Mouse (Mus musculus): ENCODE measurements at regions not wholly inside any gene's neighbourhood (a gene's known extent, or its start where the extent isn't known, plus 50 kb on each side); places are given as distances from the start of the nearest gene placed in this dataset.

DNA sequence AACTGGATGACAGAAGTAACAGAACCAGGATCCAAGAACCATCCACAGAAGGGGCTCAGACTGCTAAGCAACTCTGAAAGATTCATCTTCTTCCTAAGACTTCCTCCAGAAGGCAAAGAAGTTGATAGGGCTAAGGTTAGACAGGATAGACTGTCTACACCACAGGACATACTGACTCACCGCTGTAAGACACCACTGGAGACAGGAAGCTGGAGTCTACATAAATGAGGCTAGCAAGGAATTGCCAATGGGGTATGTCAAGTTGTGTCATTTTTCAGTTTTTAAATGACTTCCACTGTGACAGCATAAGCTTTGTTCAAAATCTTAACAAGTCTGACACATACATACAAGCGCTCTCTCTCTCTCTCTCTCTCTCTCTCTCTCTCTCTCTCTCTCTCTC, 645.4 kb upstream of the Gm10131 start:
- no peak for DNase-seq (ENCODE audit: low spot score in 2 of 2)

DNA sequence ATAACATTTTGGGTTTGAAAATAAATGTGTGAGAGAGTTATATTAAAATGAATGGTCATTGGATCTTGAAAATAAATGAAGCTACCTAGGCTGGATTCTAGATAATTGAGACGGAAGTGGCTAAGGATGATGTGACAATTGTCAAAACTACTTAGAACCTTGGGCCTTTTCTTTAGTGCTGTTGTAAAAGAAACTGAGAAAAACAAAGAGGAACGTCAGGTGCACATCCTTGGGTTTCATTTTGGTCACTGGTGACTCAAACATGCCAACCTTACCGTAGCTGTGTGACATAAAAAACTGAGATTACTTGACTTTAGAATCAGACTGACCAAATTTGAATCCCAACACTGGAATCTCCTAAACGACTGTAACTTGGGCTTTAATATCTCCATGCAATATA, 644.6 kb upstream of the Gm10131 start:
- DNase-seq (ENCODE audit: low spot score in 2 of 2): no peak

DNA sequence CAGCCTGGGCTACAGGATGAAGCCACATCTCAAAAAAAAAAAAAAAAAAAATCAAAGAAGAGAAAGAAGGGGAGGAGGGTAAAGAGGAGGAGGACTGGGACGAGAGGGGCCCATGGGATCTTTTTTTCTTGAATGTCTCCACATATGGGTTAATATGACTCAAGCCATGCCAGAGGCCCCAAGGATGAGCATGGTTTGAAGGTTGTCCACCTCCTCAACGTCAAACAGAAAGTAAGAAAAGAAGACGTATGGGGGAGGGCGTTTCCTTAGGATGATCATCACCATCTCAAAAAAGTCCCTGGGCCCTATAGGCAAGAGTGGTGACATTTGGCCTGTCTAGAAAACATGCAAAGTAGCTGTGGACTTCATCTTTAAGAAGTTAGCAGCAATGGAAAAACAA, 643.9 kb upstream of the Gm10131 start:
- no peak for DNase-seq (ENCODE audit: low spot score in 2 of 2)

DNA sequence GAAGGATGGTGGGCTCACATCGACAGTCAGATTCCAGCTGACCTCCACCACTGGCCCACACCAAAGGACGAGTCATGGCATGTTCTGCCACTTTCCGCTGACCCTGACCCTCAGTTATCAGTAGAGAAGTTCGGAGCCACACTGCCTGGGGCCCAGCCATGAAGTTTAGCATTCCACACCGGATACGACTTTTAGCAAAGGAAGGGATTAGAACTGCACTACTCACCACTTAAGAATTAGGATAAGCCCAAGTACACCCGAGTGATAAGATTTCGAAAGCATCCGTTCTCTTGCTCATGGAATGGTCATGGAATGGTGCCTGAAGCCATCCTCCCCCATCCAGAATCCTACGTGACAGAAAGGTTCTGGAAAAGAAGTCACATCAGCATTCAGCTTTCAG, 641.5 kb upstream of the Gm10131 start:
- DNase-seq (ENCODE audit: low spot score in 2 of 2): no peak

DNA sequence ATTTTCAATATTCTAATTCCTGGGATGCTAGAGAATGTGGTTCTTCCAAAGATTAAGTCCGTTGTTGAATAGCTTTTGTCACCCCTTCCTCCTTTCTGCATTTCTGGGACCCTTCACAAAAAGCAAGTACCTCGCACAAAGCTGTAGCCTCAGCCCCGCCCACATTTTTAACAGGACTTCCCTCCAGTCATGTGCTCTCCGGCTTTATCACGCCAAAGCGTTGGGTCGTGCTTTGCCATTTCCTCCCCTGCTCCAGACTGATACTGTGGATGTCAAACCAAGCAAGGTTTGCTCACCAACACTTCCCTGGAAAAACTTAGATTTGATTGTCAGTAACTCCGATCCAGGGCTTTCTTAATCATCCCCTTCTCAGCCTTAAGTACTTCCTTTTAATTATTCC, 637.0 kb upstream of the Gm10131 start:
- DNase-seq (ENCODE audit: low spot score in 2 of 2): no peak

DNA sequence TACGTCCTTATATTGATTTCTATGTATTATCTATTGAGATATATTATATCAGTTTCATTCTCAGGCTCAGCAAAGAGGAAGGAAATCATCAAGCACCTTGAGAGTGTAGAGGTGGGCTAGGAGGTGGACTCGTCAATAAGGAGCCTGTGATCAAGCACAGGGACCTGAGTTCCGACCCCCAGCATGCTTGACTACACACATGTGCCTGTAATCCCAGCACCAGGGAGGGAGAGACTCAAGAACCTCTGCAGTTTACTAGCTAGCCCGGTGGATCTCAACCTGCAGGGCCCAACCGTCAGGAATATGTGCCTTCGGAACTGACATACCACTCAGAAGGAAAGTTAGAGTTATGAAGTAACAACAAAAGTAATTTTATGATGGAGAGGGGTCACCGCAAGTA, 634.2 kb upstream of the Gm10131 start:
- DNase-seq (ENCODE audit: low spot score in 2 of 2): no peak

DNA sequence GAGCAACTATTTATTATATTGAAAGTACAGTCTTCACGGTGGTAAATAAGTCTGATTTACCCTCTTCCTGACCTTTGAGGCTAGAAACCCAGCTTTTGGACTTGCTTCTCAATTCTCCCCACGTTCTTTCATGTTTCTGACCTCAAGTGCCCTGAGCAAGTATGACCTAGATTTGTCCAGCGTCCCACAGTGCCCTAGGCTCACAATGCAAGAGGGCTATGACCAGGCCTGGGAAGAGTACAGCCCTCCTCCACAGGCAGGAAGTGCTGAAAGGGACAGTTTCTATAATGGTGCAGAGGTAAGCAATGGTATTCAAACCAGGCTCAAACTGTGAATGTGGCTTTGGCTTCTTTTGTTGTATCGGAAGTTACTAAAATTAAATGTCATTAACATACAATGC, 633.1 kb upstream of the Gm10131 start:
- DNase-seq (ENCODE audit: low spot score in 2 of 2): no peak

DNA sequence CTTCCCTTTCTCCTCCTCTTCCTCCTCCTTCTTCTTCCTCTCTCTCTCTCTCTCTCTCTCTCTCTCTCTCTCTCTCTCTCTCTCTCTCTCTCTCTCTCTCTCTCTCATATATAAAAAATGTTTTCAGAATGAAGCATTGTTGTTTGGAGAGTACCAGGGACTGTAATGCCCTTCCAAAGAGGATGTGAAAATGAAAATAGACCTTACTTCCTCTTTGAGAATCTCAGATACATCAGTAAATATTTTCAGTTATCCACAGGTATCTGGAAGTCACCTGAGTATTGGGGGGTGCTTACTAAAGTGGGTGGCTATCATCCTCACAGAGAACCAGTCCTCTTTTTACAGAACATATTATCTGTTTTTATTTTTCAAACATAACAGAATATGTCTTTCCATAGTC, 632.6 kb upstream of the Gm10131 start:
- DNase-seq (ENCODE audit: low spot score in 2 of 2): no peak

DNA sequence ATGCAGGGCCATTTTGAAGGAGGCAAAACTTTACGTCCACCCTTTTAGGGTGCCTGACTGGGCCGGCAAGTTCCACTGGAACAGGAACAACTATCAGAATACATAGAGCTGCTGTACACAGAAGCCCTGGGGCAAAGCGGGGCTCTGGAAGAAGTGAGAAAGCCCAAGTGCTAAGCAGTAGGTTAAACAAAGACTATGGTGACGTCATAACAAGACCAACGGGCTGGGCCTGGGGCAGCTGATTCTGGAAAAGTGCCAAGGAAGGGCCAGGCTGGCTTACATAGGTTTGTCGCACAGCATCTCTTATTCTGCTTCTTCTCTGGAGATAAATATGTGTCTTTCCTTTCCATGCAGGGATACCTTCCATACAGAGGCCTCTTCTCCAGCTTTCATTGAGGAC, 631.6 kb upstream of the Gm10131 start:
- DNase-seq (ENCODE audit: low spot score in 2 of 2): no peak

DNA sequence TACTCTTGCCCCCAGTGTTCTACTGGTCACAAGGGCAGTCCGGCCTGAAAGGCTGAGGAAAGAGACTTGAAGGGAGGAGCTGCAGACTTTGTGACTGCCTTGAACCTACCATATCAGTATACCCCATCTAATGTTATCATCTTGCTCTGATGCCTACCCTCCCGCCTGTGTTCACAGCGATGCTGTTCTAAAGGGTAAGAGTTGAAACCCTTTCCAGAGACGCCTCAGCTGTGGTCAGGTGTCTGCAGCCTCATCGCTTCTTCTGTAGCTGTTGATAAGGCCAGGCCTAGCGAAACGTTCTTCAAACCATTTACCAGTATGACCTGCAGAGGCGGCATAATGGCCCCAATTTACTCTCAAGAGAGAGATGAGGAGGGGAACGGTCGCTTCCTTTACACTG, 629.3 kb upstream of the Gm10131 start:
- no peak for DNase-seq (ENCODE audit: low spot score in 2 of 2)

DNA sequence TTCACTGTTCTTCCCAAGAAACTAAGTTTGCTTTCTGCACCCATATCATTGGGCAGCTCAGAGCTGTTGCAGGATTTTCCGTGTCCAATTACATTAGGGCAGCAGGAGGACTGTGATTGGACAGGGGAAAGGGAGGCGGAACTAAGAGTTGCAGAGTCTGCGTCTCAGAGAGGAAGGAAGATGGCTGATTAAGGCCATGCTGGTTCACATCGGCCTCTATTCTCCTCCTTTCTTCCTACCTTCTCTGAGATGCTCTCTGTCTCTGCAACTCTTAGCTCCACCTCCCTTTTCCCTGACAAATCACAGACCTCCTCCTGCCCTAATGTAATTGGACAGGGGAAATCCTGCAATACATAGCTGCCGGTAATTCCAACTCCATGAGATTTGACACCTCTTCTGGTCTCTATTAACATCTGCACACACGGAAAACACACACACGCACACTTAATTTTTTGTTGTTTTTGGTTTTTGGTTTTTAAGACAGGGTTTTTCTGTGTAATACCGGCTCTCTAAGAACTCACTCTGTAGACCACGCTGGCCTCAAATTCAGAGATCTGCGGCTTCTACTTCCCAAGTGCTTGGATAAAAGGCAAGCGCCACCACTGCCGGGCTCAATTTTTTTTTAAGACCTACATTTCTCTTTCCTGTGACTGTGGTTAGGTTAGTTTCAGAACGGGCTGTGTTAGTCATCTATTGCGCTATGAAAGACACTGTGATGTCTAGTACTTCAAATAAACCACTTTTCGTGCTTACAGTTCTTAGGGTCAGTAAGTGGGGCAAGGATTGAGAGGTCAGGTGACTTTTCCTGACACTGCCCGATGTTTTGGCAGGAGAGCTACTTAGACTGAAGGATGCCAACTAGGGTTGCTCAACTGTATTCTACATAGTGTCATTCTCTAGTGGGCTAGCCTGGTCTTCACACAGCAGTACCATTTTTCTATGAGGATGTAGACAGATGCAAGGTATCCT, 628.6 kb upstream of the Gm10131 start:
- no peak for DNase-seq (ENCODE audit: low spot score in 2 of 2)

DNA sequence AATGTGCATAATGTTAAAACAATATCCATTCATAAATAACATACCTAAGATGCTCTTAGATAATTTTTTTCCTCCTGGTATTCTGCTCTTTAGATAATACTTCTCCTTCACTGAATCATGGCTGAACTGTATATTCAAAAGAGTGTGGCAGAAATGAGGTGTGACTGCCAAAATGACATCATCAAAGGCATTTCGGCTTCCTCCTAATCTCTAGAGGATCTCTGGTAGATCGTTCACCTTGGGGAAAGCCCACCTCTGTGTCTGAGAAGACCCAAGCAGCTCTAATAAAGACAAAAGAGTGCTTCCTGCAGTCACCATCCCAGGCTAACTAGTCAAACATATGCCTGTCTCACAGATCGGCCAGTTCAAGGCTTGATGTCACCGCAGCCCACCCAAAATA, 624.7 kb upstream of the Gm10131 start:
- no peak for DNase-seq (ENCODE audit: low spot score in 2 of 2)

DNA sequence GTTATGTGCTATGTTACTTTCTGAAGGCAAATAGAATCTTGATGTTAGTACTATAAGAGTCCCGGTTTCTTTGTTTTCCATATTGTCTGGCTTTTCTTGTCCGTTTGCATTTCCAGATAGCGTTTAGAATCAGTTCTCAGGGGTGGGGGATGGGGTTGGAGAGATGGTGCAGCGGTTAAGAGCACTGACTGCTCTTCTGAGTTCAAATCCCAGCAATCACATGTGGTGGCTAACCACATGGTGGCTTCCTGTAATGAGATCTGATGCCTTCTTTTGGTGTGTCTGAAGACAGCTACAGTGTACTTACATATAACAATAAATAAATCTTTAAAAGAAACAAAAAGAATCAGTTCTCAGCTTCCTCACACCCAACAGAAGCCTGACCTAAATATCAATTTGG, 623.5 kb upstream of the Gm10131 start:
- no peak for DNase-seq (ENCODE audit: low spot score in 2 of 2)

DNA sequence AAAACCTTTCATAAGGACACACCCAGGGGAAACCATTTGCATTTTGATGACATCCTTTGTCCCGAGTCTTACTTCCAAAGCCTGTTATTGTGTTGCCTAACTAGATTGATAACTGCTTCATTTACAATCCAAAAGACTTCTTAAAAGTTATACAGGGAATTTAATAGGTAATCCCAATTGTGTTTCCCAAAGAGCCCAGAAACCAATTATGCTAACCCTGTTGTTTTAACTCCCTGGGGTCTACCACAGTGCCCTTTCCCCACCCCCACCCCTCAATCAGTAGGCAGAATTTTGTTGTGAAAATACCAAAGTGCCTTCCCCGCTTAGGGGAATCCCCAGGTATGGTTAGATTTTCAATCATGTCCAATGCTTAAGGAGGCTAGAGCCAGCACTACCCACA, 621.3 kb upstream of the Gm10131 start:
- DNase-seq (ENCODE audit: low spot score in 2 of 2): no peak

DNA sequence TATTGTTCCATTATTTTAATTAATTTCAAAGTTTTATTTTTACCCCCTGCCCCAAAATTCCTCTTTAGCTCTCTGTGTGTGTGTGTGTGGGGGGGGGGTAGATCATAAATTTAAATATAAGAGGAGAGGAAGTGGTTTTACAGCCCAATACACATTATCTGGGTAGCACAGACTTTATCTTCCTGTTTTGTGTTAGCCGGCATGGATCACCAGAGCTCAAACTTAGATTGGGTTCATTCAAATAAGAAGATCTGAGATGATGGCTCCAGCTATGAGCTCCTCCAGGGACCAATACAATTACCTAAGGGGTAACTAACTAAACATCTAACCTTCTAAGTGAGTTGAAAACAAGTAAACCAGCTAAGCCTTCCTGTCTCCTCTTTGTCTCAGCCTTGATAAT, 620.8 kb upstream of the Gm10131 start:
- no peak for DNase-seq (ENCODE audit: low spot score in 2 of 2)

DNA sequence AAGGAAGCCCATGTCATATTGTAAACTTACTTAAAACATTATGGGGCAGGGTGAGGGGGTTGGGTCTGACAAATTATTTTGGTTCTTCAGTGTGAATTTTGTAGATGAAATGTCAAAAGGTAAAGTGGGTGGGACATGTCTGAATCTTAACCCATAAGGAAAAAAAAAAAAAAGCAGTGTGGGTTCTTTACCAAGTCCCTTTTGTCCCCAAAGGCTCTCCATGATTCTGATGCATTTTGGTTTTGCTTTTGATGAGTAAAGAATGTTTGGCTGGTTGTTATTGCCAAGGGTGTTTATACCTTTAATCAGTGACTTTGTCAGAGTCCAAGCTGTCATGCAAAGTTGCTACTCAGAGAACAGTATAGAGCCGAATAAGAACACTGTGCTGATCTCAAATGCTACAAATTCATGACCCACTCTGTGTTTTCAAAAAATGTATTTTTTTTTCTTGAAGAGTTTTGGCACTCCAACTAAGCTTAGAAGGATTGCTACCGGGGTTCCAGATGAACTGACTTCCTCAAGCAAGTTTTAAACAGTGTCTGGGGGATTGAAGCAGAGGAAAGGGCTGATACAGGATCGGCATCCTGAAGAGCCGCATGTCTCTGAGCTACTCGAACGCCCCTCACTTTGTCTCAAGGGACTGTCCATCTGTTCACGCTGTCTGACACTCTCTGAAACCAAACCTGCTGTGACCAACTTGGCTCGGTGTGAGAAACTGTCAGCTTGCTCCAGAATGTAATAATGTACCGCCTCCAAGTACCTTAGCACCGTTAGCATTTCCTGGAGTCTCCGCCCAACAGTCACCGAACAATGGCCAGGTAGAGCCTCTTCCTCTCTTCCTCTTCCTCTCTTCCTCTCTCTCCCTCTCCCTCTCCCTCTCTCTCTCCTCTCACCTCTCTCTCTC, 619.8 kb upstream of the Gm10131 start:
- no peak for DNase-seq (ENCODE audit: low spot score in 2 of 2)

DNA sequence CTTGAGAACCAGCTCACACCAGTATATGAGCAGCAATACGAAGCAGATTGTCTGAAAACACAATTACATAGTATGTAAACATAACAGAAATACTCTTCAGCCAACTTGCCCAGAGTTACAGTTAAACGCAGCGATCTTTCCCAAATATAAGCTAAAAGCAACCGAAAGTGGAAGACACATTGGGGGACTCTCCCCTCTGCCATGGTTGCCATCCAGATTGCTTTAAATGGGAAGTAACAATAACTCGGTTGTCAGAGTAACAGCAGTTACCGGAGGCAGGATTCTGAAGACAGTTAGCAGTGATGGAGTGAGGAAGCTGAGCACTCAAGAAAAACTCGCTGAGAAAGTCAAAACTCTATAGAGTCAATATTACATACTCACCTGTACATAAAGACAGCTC, 618.0 kb upstream of the Gm10131 start:
- no peak for DNase-seq (ENCODE audit: low spot score in 2 of 2)

DNA sequence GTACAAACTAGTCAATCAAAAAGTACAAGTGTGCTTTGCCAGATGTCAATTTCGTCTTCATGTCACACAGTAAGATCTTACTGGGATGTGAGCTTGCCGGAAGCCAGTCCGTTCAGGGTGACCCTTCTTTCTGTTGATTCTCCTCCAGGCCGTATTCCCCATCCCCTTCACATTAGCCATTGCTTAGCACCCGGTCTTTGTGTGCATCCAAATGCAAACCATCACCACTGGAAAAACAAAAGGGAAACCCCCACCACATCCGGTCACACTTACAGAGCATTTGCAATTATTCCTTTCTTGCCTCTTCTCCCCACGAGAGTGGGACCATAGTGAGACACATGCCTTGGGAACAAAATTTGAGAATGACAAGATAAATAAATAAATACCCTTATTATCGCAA, 616.2 kb upstream of the Gm10131 start:
- no peak for DNase-seq (ENCODE audit: low spot score in 2 of 2)

DNA sequence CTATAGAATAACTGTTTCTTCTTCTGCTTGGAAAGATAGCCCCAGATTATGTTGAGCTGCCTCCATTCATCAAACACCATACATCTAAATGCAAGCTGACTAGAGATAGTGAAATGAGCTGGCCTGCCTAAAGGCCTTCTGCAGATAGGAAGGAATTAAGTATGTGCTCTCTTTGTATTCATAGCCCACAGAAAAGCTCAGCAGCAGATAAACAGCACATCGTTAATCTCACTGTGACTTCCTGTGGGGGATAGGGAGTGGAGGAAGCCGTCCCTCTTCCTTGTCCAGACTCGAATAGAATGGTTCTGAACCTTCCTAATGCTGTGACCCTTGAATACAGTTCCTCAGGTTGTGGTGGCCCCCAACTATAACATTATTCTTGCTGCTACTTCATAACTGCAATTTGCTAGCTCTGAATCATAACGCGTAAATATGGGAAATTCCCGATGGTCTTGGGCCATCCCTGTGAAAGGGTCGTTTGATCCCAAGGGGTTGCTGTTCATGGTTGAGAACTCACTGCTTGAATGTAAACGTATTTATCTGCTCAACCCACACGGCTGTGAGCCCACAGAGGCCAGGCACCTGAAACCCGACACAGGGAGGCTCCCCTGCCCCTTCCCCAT, 614.7 kb upstream of the Gm10131 start:
- no peak for DNase-seq (ENCODE audit: low spot score in 2 of 2)

DNA sequence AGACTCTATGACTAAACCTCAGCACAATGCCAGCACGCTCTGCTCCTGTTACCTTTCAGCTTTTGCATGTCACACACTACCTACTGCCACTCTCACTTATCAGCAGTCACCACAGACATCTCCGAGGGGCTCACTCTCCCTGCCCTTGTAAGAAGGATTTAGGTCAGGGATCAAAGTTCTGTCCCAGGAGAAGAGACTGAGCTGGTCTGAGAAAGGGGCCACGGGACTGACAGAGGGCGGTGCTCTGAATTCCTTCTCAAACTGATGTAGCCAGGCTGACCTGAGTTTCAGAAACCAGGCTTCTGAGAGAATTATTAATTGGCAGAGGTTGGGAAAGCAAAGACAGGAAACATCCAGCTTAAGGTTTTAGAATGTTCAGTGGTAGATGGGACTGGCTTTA, 614.0 kb upstream of the Gm10131 start:
- DNase-seq (ENCODE audit: low spot score in 2 of 2): no peak

DNA sequence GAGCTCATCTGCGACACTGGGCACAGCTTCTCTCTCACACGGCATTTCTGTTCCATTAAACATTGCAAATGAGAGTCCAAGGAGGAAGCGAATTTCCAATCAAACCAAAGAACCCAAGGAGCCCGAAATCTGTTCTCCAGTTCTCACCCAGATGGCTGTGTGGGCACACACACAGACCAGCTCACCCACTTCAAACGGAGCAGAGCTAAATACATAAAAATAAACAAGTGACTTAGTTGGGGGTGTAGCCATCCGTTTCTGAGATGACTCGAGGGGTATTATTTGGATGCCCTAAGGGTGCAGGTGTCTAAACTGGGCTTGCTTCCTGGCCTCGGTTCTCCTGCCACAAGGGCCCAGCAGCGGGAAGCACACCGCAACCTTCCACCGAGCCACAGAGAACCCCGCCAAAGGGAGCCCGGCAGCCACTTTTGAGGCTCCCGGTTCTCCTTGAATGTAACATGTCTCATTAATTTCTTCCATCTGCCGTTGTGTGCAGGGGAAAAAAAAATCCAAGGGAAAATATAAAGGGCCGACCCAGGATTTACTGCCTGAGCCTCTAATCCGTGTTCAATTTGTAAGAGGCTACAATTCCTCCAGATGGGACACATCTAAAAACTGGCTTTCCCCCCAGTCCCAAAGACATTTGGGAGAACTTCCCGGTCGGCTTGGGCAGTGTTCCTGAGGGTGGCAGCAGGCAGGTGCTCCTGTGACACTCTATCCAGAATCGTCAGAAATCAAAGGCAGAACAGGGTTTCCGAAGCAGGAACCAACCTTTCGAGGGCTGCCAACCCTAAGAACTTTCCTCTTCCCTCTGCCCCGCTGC, 598.6 kb upstream of the Gm10131 start:
- DNase-seq (ENCODE audit: low spot score in 2 of 2): no peak

DNA sequence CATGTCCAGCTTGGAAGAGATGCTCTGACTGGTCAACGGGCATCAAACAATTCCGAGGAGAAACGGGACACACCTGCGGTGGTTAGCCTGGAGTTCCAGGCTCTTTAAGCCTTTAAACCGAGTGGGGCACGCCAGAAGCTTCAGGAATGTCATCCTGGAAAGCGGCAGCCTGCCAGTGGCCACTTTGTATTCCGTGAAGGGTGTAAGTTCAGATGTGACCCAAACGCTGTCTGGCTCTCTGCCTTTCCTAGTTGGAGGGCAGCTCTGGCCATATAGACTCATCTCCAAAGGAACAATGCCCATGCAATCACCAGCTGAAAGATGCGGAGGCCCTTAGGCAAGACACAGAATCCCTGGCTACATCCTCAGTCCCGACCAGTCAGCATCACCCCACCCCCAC, 597.8 kb upstream of the Gm10131 start:
- DNase-seq (ENCODE audit: low spot score in 2 of 2): no peak

Data from urinary bladder, postnatal 36 days (tissue).